Mouse (Mus musculus): ENCODE measurements around the gene Rcor3. TPM values are rescaled to one million over a fixed set of nuclear protein-coding genes. Genes with fewer than 3 reads are reported as not detected.

Gene Rcor3
- polyA plus RNA-seq, 1 experiment, result 1.1 TPM

DNA sequence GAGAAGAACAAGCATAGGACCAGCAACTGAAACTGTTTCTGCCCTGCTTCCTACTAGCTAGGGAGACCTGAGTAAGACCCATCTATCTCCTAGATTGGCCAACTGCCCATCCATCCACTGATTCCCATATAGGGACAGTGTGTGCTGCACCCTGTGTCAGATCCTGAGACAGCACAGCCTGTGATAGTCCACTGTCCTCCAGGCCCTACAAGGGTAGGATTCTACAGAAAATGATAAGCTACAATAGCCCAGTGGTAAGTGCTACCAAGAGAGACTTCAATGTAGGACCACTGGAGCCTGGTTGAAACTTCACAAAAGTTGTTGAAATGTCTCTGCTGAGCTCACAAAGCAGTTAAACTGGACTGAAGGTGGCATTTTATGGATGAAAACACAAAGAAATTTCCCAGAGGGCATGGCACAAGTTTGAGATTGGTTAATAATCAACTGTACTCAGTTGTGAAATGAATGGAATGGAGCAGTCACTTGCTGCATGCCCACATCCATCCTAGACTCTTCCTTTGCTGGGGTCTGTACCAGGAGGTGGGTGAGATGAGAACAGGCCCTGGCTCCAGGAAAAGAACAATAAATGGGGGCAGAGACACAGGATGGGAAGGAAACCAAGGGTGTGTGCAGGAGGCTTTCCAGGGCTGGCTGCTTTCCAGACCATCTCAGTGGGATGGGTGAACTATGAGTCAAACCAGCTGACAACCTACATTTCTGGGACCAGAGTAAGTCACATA, 60.9 kb downstream of the Rcor3 start:
- Histone ChIP-seq H3K36me3 (ENCODE audit: control insufficient read depth) (peaks cover 18% of the 10 kb centered on the region), H3K27me3 (ENCODE audit: control insufficient read depth) (no peaks in the 10 kb centered on the region), H3K4me1 (ENCODE audit: control insufficient read depth) (no peaks in the 10 kb centered on the region; the same call in 1 of the 2 replicates), H3K9me3 (ENCODE audit: control insufficient read depth, low read length) (peaks cover 15% of the 10 kb centered on the region), H3K4me3 (replicated peaks) (no peak overlapping the region)
- no peak for TF ChIP-seq GATA1 (IDR thresholded peaks at IDR 0.05; ENCODE audit: low read length)
- no peak for TF ChIP-seq TAL1 (IDR thresholded peaks at IDR 0.05; ENCODE audit: low read length)

DNA sequence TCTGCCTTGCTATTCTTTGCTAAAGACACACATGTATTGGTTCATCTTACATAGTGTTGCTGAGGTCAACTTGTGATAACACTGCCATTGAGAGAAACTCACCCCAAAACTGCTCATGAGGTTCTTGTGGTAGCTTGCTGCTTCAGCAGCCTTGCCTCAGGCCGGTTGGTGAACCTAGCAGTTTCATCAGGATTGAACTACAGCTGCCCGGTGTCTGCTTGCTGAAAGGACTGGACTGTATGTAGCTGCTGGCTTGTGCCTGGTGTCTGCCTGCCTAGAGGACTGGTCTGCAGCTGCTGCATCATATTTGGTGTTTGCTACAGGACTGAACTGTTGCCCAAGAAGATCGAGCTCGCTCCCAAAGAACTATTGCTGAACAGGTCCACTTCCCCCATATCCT, 61.8 kb downstream of the Rcor3 start:
- Histone ChIP-seq H3K27me3 (ENCODE audit: control insufficient read depth) (no peaks in the 10 kb centered on the region), H3K4me1 (ENCODE audit: control insufficient read depth) (no peaks in the 10 kb centered on the region; the same call in 1 of the 2 replicates), H3K9me3 (ENCODE audit: control insufficient read depth, low read length) (peaks cover 6% of the 10 kb centered on the region), H3K4me3 (replicated peaks) (no peak overlapping the region), H3K36me3 (ENCODE audit: control insufficient read depth) (peaks cover 11% of the 10 kb centered on the region)
- TF ChIP-seq TAL1 (IDR thresholded peaks at IDR 0.05; ENCODE audit: low read length), result no peak
- TF ChIP-seq GATA1 (IDR thresholded peaks at IDR 0.05; ENCODE audit: low read length), result no peak

DNA sequence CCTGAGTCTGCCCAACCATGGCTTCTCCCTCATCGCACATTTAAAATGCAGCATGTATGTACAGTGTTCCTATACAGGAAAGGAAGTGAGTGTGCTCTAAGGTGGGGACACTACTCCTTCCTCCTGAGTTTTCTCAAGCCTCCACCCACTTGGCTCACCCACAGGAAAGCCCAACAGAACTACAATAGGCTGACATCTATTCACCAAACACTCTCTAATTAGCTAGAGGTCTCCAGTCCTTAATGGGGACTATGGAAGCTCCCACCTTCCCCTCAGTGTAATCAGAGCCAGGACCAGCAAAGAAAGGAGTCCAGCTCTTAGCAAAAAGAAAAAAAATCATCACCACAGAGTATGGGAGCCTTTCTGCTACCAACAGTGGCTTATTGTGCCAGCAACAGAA, 63.0 kb downstream of the Rcor3 start:
- no peaks in the 10 kb centered on the region for H3K9me3 ChIP-seq (ENCODE audit: control insufficient read depth, low read length)
- no peak overlapping the region for H3K4me3 ChIP-seq (replicated peaks)
- peaks cover 9% of the 10 kb centered on the region for H3K36me3 ChIP-seq (ENCODE audit: control insufficient read depth)
- H3K27me3 ChIP-seq (ENCODE audit: control insufficient read depth), result no peaks in the 10 kb centered on the region
- H3K4me1 ChIP-seq (ENCODE audit: control insufficient read depth), result no peaks in the 10 kb centered on the region; the same call in 1 of the 2 replicates
- TF ChIP-seq TAL1 (IDR thresholded peaks at IDR 0.05; ENCODE audit: low read length) (no peak), GATA1 (IDR thresholded peaks at IDR 0.05; ENCODE audit: low read length) (no peak)

DNA sequence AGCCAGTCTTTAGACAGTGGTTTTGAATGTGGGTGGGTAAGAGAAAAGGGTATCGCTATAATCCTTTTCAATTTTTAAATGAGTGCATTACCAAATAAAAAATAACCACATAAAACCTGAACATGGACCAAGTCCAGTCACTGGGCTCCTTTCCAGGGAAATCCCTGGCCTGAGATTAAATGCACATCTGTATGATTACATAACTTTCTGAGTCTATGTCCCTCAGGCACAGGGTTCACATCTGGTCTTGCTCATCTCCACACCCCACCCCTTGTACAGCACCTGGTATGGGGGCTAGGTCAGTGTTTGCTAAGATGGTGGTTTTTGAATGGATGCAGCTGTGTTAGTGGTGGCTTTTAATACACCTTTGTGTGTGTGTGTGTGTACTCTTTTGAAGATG, 65.4 kb downstream of the Rcor3 start:
- Histone ChIP-seq H3K4me3 (replicated peaks) (no peak overlapping the region), H3K4me1 (ENCODE audit: control insufficient read depth) (peaks cover 7% of the 10 kb centered on the region), H3K36me3 (ENCODE audit: control insufficient read depth) (peaks cover 23% of the 10 kb centered on the region), H3K27me3 (ENCODE audit: control insufficient read depth) (no peaks in the 10 kb centered on the region), H3K9me3 (ENCODE audit: control insufficient read depth, low read length) (no peaks in the 10 kb centered on the region)
- TF ChIP-seq GATA1 (IDR thresholded peaks at IDR 0.05; ENCODE audit: low read length) (no peak), TAL1 (IDR thresholded peaks at IDR 0.05; ENCODE audit: low read length) (no peak)

DNA sequence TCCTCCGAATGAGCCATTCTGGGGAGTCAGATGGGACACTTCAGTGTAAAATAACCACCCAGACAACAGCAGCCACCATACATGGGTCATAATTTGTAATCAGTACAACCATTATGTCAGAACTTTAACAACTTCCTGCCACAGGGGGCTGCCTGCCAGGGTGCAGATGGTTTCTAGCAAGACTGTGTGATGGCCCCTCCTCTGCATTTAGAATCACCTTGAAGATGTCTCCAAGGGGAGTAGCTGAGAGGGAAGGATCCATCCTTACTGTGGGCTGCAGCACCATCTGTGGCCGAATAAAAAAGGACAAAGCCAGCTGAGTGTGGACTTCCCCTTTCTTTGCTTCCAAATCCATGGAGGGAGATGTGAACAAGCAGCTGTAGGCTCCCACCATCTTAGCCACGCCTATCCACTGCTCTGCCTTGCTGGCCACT, 67.2 kb downstream of the Rcor3 start:
- no peaks in the 10 kb centered on the region for H3K9me3 ChIP-seq (ENCODE audit: control insufficient read depth, low read length)
- H3K4me3 ChIP-seq (replicated peaks), result no peak overlapping the region
- peaks cover 7% of the 10 kb centered on the region for H3K4me1 ChIP-seq (ENCODE audit: control insufficient read depth)
- TF ChIP-seq GATA1 (IDR thresholded peaks at IDR 0.05; ENCODE audit: low read length), result no peak
- TF ChIP-seq TAL1 (IDR thresholded peaks at IDR 0.05; ENCODE audit: low read length), result no peak
- peaks cover 41% of the 10 kb centered on the region for H3K36me3 ChIP-seq (ENCODE audit: control insufficient read depth)
- H3K27me3 ChIP-seq (ENCODE audit: control insufficient read depth), result no peaks in the 10 kb centered on the region

DNA sequence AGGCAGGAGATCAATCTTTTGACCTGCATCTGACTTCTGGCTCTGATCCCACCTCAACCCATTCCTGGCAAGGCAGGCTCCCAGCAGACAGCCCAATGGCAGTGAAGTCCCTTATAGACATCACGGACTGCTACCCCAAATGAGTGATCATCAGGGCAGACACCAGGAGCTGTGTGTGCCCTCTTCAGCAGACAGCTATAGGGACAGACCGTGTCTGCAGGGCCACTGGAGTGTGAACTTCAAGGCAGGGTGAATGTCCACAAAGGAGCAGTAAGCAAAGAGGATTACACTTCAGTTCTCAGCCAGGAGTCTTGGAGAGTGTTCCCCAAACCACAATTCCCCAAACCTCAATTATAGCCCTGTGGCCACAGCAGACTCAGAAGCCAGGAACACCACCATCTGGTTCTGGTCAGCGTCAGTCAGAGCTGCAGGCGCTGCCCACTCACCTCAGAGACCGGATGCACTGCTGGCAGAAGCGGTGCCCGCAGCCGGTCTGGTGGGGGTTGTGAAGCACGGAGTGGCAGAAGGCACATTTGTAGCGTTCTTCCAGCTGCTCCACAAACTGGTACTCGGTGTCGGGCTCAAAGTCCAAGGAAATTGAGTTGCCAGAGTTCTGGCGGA, 67.8 kb downstream of the Rcor3 start:
- no peaks in the 10 kb centered on the region for H3K27me3 ChIP-seq (ENCODE audit: control insufficient read depth)
- TF ChIP-seq TAL1 (IDR thresholded peaks at IDR 0.05; ENCODE audit: low read length) (no peak), GATA1 (IDR thresholded peaks at IDR 0.05; ENCODE audit: low read length) (no peak)
- H3K4me1 ChIP-seq (ENCODE audit: control insufficient read depth), result peaks cover 7% of the 10 kb centered on the region
- peaks cover 2% of the 10 kb centered on the region; the same call in 1 of the 2 replicates for H3K9me3 ChIP-seq (ENCODE audit: control insufficient read depth, low read length)
- H3K36me3 ChIP-seq (ENCODE audit: control insufficient read depth), result peaks cover 46% of the 10 kb centered on the region
- no peak overlapping the region for H3K4me3 ChIP-seq (replicated peaks)

DNA sequence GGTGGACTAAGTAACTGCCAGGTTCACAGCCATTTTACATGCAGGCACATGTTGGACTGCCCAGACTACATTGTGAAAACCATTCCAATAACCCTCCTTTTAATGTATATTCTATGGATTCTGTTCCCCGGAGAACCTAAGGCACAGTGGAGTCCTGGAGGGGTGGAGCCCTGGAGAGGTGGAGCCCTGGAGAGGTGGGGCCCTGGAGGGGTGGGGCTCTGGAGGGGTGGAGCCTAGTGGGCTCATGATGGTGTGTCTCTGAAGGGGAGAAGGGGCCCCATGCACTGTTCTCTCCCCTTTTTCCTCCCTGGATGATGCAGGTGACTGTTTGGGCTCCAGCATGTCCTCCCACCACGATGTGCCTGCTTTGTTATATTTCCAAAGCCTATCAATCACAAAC, 69.7 kb downstream of the Rcor3 start:
- H3K27me3 ChIP-seq (ENCODE audit: control insufficient read depth), result no peaks in the 10 kb centered on the region
- peaks cover 65% of the 10 kb centered on the region for H3K36me3 ChIP-seq (ENCODE audit: control insufficient read depth)
- H3K9me3 ChIP-seq (ENCODE audit: control insufficient read depth, low read length), result peaks cover 11% of the 10 kb centered on the region
- TF ChIP-seq GATA1 (IDR thresholded peaks at IDR 0.05; ENCODE audit: low read length) (no peak), TAL1 (IDR thresholded peaks at IDR 0.05; ENCODE audit: low read length) (no peak)
- peaks cover 7% of the 10 kb centered on the region for H3K4me1 ChIP-seq (ENCODE audit: control insufficient read depth)
- no peak overlapping the region for H3K4me3 ChIP-seq (replicated peaks)

DNA sequence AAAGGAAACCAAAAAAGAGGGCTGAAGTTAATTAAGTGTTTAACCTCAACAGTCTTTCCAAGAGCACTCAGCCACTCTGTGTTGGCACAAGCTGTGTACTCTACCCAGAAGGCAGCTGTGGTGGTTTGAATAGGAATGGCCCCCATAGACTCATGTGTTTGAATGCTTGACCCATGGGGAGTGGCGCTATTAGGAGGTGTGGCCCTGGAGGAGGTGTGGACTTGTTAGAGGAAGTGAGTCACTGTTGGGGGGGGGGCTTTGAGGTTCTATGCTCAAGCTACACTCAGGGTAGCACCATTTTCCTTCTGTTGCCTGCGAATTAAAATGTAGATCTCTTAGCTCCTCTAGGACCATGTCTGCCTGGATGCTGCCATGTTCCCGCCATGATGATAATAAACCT, 70.9 kb downstream of the Rcor3 start:
- peaks cover 77% of the 10 kb centered on the region for H3K36me3 ChIP-seq (ENCODE audit: control insufficient read depth)
- no peak overlapping the region for H3K4me3 ChIP-seq (replicated peaks)
- H3K9me3 ChIP-seq (ENCODE audit: control insufficient read depth, low read length), result peaks cover 11% of the 10 kb centered on the region
- peaks cover 7% of the 10 kb centered on the region for H3K4me1 ChIP-seq (ENCODE audit: control insufficient read depth)
- no peak for TF ChIP-seq TAL1 (IDR thresholded peaks at IDR 0.05; ENCODE audit: low read length)
- TF ChIP-seq GATA1 (IDR thresholded peaks at IDR 0.05; ENCODE audit: low read length), result no peak
- H3K27me3 ChIP-seq (ENCODE audit: control insufficient read depth), result no peaks in the 10 kb centered on the region

DNA sequence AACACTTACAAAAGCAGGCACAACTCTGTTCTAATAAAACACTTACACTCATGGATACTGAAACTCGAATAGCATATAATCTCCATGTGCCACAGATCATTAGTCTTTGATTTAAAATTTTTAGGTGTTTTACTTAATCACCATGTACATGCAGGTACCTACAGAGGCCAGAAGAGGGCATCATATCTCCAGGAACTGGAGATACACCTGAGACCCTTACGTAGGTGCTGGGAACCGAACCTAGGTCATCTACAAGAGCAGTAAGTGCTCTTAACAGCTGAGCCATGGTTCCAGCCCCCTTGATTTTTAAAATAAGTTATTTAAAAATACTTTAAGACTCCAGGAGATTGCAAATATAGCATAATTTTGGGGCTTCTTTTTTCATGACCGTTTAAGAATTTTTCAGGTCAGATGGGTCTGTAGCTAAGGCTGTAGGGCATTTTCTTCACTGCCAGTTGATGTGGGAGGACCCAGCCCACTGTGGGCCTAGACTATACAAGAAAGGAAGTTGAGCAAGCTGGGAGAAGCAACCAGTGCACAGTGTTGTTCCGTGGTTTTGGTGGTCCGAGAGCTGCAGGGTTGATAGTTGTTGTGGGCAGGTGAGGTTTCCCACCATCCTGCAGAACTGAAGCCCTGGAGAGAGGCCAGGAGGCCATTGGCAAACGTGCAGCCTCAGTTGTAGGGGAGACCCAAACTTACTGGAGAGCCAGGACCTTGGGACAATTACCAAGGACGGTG, 74.5 kb downstream of the Rcor3 start:
- Histone ChIP-seq H3K4me1 (ENCODE audit: control insufficient read depth) (peaks cover 6% of the 10 kb centered on the region), H3K36me3 (ENCODE audit: control insufficient read depth) (peaks cover 94% of the 10 kb centered on the region), H3K9me3 (ENCODE audit: control insufficient read depth, low read length) (peaks cover 11% of the 10 kb centered on the region), H3K4me3 (replicated peaks) (no peak overlapping the region), H3K27me3 (ENCODE audit: control insufficient read depth) (no peaks in the 10 kb centered on the region)
- TF ChIP-seq TAL1 (IDR thresholded peaks at IDR 0.05; ENCODE audit: low read length) (no peak), GATA1 (IDR thresholded peaks at IDR 0.05; ENCODE audit: low read length) (no peak)
